Mouse (Mus musculus) forebrain, embryonic 10.5 days (tissue): ENCODE measurements at regions not wholly inside any gene's neighbourhood (a gene's known extent, or its start where the extent isn't known, plus 50 kb on each side); places are given as distances from the start of the nearest gene placed in this dataset.

ENCODE experiments used
- DNase-seq: peaks from one replicate; pipeline ENCODE4 v3.0.0-alpha.2; 2017; ENCODE audit warnings: low spot score; ENCODE audit errors: extremely low spot score
- H3K27ac ChIP-seq: fragments of 300-500 bp; sonication (generic); 2 replicates; pipeline ENCODE4 v1.5.1; 2016; ENCODE audit warnings: mild to moderate bottlenecking
- H3K27me3 ChIP-seq: fragments of 300-500 bp; sonication (generic); 2 replicates; pipeline ENCODE4 v1.6.1; 2016; ENCODE audit warnings: mild to moderate bottlenecking; ENCODE audit not compliant: poor library complexity, severe bottlenecking
- H3K36me3 ChIP-seq: fragments of 300-500 bp; sonication (generic); replicated peaks from 2 replicates; pipeline ENCODE4 v1.6.1; 2016; ENCODE audit warnings: mild to moderate bottlenecking, moderate library complexity
- H3K4me1 ChIP-seq: fragments of 300-500 bp; sonication (generic); 2 replicates; pipeline ENCODE4 v1.6.1; 2016
- H3K4me3 ChIP-seq: fragments of 300-500 bp; sonication (generic); 2 replicates; pipeline ENCODE4 v1.5.1; 2016; ENCODE audit warnings: mild to moderate bottlenecking, moderate library complexity
- H3K9me3 ChIP-seq: fragments of 300-500 bp; sonication (generic); 2 replicates; pipeline ENCODE4 v1.6.1; 2016; ENCODE audit warnings: mild to moderate bottlenecking, moderate library complexity
- WGBS: fragments of 180-500 bp; shearing (Covaris S2); methylation state at CpG from one replicate; pipeline ENCODE4 v1.1.7; 2016; 5-methylcytosine and 5-hydroxymethylcytosine counted together

- no peak for DNase-seq
- Histone ChIP-seq H3K27me3 (no peaks in the 10 kb centered on the region), H3K36me3 (no peaks in the 10 kb centered on the region), H3K9me3 (no peaks in the 10 kb centered on the region), H3K4me1 (no peaks in the 10 kb centered on the region), H3K4me3 (no peak overlapping the region), H3K27ac (0 out of 2 replicates have a peak overlapping the region, but pooled peaks have one; percentile 20)
- 82% methylated on average over 9 of the region's 9 CpGs for WGBS
Observed at GRCm38 (mm10) chr12:32307280-32308006, 71.1 kb upstream of the Ccdc71l start.

- Histone ChIP-seq H3K9me3 (no peaks in the 10 kb centered on the region), H3K4me3 (no peak overlapping the region), H3K4me1 (no peaks in the 10 kb centered on the region), H3K27ac (no peak overlapping the region), H3K36me3 (no peaks in the 10 kb centered on the region), H3K27me3 (no peaks in the 10 kb centered on the region)
- WGBS: 95% methylated on average over 1 of the region's 1 CpGs
- no peak for DNase-seq
Observed at GRCm38 (mm10) chr12:32315099-32315783, 63.3 kb upstream of the Ccdc71l start.
